Mouse (Mus musculus) midbrain, embryonic 12.5 days (tissue): ENCODE measurements around the gene Zeb2. TPM values are rescaled to one million over a fixed set of nuclear protein-coding genes. Genes with fewer than 3 reads are reported as not detected.
A peak's percentile ranks its signal among the peaks of the same experiment; 100 is the strongest.

Experiments
- ATAC-seq: fragments of 200-750 bp; cut with Nextera tagmentation; 2 replicates; pipeline ENCODE4 v1.8.0; 2017; ENCODE audit warnings: low read depth, moderate TSS enrichment, moderate library complexity; ENCODE audit not compliant: low FRiP score
- H3K27ac ChIP-seq: fragments of 300-500 bp; sonication (generic); replicated peaks from 2 replicates; pipeline ENCODE4 v1.5.1; 2016; ENCODE audit warnings: mild to moderate bottlenecking
- H3K27me3 ChIP-seq: fragments of 300-500 bp; sonication (generic); 2 replicates; pipeline ENCODE4 v1.6.1; 2016; ENCODE audit warnings: mild to moderate bottlenecking
- H3K36me3 ChIP-seq: fragments of 300-500 bp; sonication (generic); 2 replicates; pipeline ENCODE4 v1.6.1; 2016
- H3K4me1 ChIP-seq: fragments of 300-500 bp; sonication (generic); 2 replicates; pipeline ENCODE4 v1.6.1; 2016
- H3K4me2 ChIP-seq: fragments of 300-500 bp; sonication (generic); replicated peaks from 2 replicates; pipeline ENCODE4 v1.6.1; 2016; ENCODE audit warnings: mild to moderate bottlenecking, moderate library complexity
- H3K4me3 ChIP-seq: fragments of 300-500 bp; sonication (generic); 2 replicates; pipeline ENCODE4 v1.5.1; 2016; ENCODE audit warnings: mild to moderate bottlenecking
- H3K9ac ChIP-seq: fragments of 300-500 bp; sonication (generic); replicated peaks from 2 replicates; pipeline ENCODE4 v1.6.1; 2016; ENCODE audit warnings: mild to moderate bottlenecking, moderate library complexity
- H3K9me3 ChIP-seq: fragments of 300-500 bp; sonication (generic); 2 replicates; pipeline ENCODE4 v1.6.1; 2016; ENCODE audit warnings: mild to moderate bottlenecking
- WGBS: fragments of 180-500 bp; shearing (Covaris S2); methylation state at CpG from one replicate; pipeline ENCODE4 v1.1.7; 2016; 5-methylcytosine and 5-hydroxymethylcytosine counted together
- polyA plus RNA-seq: library from polyadenylated mRNA; unstranded; fragments of >200 nt; fragmentation: Nextera tagmentation; extraction: Ambion mirVana; gene quantifications from 2 replicates; pipeline ENCODE4 v1.2.1, GENCODE M21; 2016

Gene Zeb2
- polyA plus RNA-seq, 1 experiment from 2014 or later, result 68.7 TPM

DNA sequence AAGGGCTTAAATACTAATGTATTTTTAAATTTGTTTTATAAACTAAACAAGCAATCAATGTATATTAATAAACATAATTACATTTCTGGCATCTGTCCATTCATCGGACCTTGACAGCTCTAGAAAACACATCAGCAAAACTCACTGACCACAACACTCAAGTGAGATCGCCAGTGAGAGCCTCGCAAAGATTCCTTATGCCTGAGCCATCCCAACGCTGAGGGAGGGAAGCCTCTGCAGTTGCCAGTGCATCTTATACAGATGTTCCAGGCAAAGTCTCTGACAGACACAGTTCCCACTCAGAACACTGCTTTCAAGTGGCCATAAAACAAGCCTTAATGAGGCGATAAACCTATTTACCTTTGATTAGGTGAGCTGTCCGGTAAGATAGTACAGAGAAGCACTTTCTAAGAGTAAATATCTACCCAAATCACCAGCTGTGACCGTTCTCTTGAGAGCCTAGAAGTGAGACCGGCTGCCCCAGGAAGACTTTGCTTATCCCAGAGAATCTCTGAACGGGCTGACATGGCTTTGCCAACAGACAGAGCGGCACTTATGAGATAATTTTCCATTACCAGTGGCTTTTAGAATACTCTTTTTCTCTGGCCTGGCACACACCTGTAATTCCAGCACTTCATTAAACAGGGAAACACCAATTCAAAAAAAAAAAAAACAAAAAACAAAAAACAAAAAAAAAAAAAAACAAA is 60.2 kb downstream of the Zeb2 start:
- 81% methylated on average over 10 of the region's 10 CpGs for WGBS

DNA sequence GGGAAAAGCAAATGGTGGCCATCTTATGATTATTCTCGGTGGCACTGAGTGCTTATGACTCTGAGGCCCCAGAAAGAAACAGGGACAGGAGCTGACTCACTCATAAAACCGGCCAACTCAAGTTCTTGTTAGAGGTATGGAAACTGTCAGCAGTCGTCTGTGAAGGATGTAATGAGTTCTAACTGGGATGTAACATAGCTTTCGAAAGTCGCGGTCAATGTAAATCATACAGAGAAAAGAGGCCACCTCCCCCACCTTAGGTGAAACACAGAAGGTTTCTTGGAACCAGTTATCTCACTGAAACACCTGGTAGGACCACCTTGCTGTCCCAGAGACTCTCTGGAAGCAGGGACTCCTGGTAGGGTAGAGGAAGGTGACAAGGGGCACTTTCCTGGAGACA is 61.3 kb downstream of the Zeb2 start:
- no peak overlapping the region for H3K4me2 ChIP-seq
- no peaks in the 10 kb centered on the region for H3K9me3 ChIP-seq
- no peak overlapping the region for H3K9ac ChIP-seq
- ATAC-seq, result no peak
- H3K4me3 ChIP-seq, result no peak overlapping the region
- peaks cover 41% of the 10 kb centered on the region for H3K4me1 ChIP-seq
- no peaks in the 10 kb centered on the region for H3K36me3 ChIP-seq
- no peaks in the 10 kb centered on the region for H3K27me3 ChIP-seq
- H3K27ac ChIP-seq, result no peak overlapping the region
- 87% methylated on average over 6 of the region's 6 CpGs for WGBS

More for the DNA sequence above, 60.2 kb downstream of the Zeb2 start:
- Histone ChIP-seq H3K4me2 (no peak overlapping the region), H3K4me1 (peaks cover 49% of the 10 kb centered on the region), H3K9ac (no peak overlapping the region), H3K36me3 (no peaks in the 10 kb centered on the region), H3K27me3 (no peaks in the 10 kb centered on the region), H3K4me3 (no peak overlapping the region), H3K9me3 (no peaks in the 10 kb centered on the region), H3K27ac (no peak overlapping the region)
- ATAC-seq, result no peak

DNA sequence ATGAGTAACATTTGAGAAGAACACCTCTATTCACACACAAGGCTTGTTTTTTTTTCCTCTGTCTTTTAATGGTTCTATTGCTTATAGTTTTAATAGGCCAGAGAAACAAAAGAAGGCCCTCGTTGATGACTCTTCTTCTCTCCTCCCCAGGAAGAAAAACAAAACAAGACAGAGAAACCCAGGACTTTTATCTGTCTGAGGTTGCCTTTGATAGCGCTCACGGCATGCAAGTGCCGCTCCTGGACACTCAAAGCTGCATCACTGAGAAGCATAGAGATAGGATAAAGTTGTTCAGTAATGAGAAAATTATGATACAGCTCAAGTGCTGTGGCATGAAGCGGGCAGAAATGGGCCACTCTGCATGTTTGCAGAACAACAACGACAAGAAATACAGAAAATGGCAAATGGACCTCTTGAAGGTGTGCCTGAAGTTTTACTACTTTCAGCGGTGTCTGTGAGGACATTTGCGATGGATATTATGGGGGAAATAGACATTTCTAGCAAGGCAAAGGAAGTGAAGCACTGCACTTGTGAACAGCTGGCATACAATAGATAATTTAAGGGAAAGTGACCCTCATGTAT is 62.1 kb downstream of the Zeb2 start:
- Histone ChIP-seq H3K4me2 (no peak overlapping the region), H3K27ac (no peak overlapping the region), H3K4me3 (no peak overlapping the region), H3K36me3 (no peaks in the 10 kb centered on the region), H3K4me1 (peaks cover 33% of the 10 kb centered on the region), H3K9me3 (no peaks in the 10 kb centered on the region), H3K27me3 (no peaks in the 10 kb centered on the region), H3K9ac (no peak overlapping the region)
- no peak for ATAC-seq
- 79% methylated on average over 8 of the region's 8 CpGs for WGBS

DNA sequence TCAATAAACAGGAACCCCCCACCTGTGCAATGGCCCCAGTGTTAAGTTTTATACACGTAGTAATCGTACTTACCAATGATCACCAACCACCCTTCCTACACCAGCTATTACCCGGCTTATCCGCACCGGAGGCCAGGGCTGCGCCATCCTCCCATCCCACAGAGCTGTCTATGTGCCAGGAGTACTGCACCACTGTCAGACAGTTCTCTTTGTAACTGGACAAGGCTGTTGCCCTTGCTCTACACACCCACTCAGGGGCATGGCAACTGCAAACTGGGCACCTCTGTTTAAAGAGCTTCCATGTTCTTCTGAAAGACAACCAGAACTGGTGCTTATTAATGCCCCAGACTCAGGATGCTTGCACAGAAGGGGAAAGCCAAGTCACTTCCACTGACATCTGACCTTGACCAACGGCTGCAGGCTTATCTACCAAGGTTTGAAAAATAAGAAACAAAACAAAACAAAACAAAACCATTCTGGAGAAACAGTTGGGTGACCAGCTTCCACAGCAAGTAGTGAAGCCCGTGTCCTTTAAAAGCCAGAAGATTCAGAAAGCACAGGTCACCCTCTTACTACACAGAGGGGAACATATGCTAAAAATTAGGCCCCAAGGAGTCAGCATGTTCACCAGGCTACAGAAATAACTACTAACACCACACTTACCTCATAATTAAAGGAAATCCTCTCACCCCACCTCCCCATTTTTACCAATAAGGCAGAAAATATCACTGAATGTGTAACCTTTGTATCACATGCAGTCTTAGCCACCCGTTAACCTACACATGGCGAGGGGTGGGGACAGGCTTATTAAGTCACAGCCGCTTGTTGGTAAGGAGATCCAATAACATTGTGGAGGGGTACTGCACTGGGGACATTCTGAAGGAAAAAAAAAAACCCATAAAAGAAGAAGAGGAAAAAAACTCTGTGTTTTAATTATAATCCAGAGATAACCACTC is 62.8 kb downstream of the Zeb2 start:
- H3K27ac ChIP-seq, result 0 out of 2 replicates have a peak overlapping the region, but pooled peaks have one; percentile 1
- H3K9ac ChIP-seq, result no peak overlapping the region
- WGBS, result 79% methylated on average over 11 of the region's 11 CpGs
- no peak overlapping the region for H3K4me3 ChIP-seq
- no peaks in the 10 kb centered on the region for H3K27me3 ChIP-seq
- H3K4me1 ChIP-seq, result peaks cover 33% of the 10 kb centered on the region
- no peak for ATAC-seq
- H3K36me3 ChIP-seq, result no peaks in the 10 kb centered on the region
- H3K4me2 ChIP-seq, result no peak overlapping the region
- H3K9me3 ChIP-seq, result no peaks in the 10 kb centered on the region

DNA sequence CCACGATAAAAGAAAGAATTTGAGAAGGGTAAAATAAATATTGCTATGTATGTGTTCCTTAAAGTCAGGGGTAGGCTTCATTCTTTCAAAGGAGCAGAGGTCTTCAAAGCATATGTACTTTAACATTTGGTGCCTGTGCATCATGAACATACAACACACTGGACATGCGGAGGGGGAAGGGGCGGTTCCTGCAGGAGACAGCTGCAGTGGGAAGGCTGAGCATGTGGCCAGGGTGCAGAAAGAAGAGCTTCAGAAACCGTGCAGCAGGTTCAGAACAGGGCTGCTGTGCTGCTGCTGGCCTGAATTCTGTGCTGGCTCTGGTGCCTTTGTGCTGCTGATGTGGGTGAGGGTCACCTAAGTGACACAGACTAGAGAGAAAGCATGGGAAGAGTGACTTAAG is 64.6 kb downstream of the Zeb2 start:
- H3K27me3 ChIP-seq, result no peaks in the 10 kb centered on the region
- no peaks in the 10 kb centered on the region for H3K9me3 ChIP-seq
- ATAC-seq, result no peak
- no peak overlapping the region for H3K9ac ChIP-seq
- no peak overlapping the region for H3K4me3 ChIP-seq
- H3K4me2 ChIP-seq, result no peak overlapping the region
- H3K27ac ChIP-seq, result 0 out of 2 replicates have a peak overlapping the region, but pooled peaks have one; percentile 30
- H3K36me3 ChIP-seq, result no peaks in the 10 kb centered on the region
- 80% methylated on average over 4 of the region's 4 CpGs for WGBS
- peaks cover 27% of the 10 kb centered on the region for H3K4me1 ChIP-seq

DNA sequence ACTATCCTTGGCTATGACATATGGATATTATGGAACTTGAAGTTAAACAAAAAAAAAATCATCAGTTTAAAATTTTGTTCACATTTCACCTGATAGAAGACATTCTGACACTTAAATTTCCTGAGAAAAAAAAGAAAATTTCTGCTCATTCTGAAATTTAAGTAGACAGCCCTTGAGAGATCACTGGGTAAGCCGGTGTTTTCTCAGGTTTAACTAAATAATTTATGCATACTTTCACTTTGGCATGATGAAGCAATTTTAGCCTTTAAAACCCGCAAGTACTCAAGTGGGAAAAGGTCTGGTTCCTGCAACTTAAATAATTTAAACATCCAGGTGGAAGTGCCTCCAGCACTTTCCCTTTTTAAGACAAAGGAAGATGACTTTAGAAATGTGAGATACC is 65.9 kb downstream of the Zeb2 start:
- H3K4me1 ChIP-seq, result peaks cover 35% of the 10 kb centered on the region
- no peaks in the 10 kb centered on the region for H3K36me3 ChIP-seq
- no peaks in the 10 kb centered on the region for H3K27me3 ChIP-seq
- no peaks in the 10 kb centered on the region for H3K9me3 ChIP-seq
- whole genome bisulfite sequencing, result 65% methylated on average over 2 of the region's 2 CpGs
- no peak overlapping the region for H3K4me3 ChIP-seq
- no peak overlapping the region for H3K27ac ChIP-seq
- no peak for ATAC-seq
- no peak overlapping the region for H3K9ac ChIP-seq
- H3K4me2 ChIP-seq, result no peak overlapping the region

DNA sequence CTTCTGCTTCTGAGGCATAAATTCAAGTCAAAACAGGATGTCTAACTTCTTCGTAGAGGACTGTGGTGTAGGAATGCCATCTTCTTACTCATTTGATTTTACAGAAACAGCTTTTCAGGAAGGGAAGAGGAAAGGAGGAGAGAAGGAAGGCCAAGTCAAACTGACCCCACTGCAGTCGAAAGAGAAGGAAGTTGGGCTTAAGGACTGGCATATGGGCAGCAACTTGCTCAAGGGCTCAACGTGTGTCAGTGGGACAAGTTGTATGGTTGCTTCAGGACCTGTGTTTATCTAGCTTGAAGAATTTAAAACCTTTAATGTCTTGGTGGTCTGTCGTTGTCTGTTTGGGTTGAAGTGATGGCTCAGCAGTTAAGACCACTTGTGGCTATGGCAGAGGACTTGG is 67.3 kb downstream of the Zeb2 start:
- no peaks in the 10 kb centered on the region for H3K36me3 ChIP-seq
- no peaks in the 10 kb centered on the region for H3K27me3 ChIP-seq
- H3K9ac ChIP-seq, result no peak overlapping the region
- H3K4me3 ChIP-seq, result no peak overlapping the region
- WGBS, result 85% methylated on average over 4 of the region's 4 CpGs
- no peak overlapping the region for H3K4me2 ChIP-seq
- H3K27ac ChIP-seq, result no peak overlapping the region
- peaks cover 35% of the 10 kb centered on the region for H3K4me1 ChIP-seq
- H3K9me3 ChIP-seq, result no peaks in the 10 kb centered on the region
- no peak for ATAC-seq

DNA sequence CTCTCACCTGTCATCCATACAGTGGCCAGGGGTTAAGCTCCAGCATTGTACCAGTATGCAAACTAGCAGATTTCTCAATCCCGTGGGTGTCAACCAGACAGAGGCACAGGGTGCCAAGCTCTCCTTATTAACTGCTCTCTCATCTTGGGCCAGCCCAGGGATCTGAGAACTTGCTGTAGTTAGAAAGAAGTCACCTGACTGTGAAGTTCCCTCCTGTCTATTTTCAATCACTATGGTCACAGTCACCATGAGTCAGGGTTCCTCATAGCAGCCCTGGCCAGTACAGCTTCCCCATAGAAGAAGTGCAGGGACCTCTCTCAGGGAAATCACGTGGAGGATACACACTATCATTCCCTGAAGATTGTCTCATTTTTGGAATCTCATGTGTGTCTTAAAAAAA is 67.9 kb downstream of the Zeb2 start:
- Histone ChIP-seq H3K4me2 (no peak overlapping the region), H3K36me3 (no peaks in the 10 kb centered on the region), H3K9me3 (no peaks in the 10 kb centered on the region), H3K4me1 (peaks cover 40% of the 10 kb centered on the region), H3K4me3 (no peak overlapping the region), H3K27me3 (no peaks in the 10 kb centered on the region), H3K27ac (0 out of 2 replicates have a peak overlapping the region, but pooled peaks have one; percentile 15), H3K9ac (no peak overlapping the region)
- ATAC-seq, result no peak
- 64% methylated on average over 2 of the region's 2 CpGs for WGBS

DNA sequence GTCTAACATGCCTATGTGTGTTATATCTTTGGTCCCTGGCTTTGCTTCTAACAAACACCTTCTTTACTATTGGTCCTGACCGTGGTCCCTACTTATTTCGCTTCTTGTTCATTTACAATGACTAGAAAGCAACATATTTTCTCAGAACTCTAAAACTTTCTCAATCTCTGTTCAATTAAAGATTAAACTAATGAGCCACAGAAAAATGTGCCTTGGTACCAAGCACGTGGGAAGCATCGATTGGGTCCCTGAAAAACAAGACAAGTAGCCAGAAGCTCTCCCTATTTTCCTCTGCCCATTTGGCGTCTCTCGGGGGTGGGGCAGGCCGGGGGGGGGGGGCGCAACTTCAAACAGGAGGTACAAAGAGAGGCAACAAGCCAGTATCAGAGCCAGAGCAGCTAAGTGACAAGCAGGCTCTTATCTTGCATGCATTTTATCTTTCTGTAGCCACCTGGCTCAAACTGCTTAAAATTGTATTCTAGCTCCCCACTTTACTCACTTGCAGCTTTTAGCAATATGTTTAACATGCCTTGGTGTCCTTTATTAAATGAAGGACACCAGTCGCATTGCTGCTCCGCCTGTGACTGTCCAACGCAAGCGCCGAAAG is 76.4 kb downstream of the Zeb2 start:
- no peak overlapping the region for H3K4me2 ChIP-seq
- no peak overlapping the region for H3K9ac ChIP-seq
- H3K36me3 ChIP-seq, result no peaks in the 10 kb centered on the region
- H3K27me3 ChIP-seq, result no peaks in the 10 kb centered on the region
- no peak overlapping the region for H3K27ac ChIP-seq
- H3K4me1 ChIP-seq, result peaks cover 50% of the 10 kb centered on the region
- no peak overlapping the region for H3K4me3 ChIP-seq
- no peaks in the 10 kb centered on the region for H3K9me3 ChIP-seq
- no peak for ATAC-seq
- WGBS, result 75% methylated on average over 13 of the region's 13 CpGs

DNA sequence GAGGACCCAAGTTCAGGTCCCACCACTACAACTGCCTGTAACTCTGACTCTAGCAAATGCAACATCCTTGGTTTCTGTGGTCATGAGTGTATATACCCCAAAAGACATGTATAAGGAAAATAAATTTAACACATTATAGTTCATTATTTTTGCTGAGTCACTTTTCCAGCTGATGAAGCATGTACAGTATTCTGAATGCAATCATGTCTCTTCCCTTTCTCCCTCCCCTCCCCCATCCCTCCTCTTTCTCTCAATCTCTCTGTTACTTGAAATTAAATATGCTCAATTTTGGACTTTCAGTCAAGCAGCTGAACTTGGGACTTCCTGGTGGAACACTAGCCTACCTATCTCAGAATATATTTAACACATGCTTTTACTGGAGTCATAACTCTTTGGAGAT is 77.7 kb downstream of the Zeb2 start:
- Histone ChIP-seq H3K4me2 (no peak overlapping the region), H3K4me1 (peaks cover 42% of the 10 kb centered on the region), H3K27me3 (no peaks in the 10 kb centered on the region), H3K4me3 (no peak overlapping the region), H3K9ac (no peak overlapping the region), H3K9me3 (no peaks in the 10 kb centered on the region), H3K27ac (no peak overlapping the region), H3K36me3 (no peaks in the 10 kb centered on the region)
- ATAC-seq, result no peak

DNA sequence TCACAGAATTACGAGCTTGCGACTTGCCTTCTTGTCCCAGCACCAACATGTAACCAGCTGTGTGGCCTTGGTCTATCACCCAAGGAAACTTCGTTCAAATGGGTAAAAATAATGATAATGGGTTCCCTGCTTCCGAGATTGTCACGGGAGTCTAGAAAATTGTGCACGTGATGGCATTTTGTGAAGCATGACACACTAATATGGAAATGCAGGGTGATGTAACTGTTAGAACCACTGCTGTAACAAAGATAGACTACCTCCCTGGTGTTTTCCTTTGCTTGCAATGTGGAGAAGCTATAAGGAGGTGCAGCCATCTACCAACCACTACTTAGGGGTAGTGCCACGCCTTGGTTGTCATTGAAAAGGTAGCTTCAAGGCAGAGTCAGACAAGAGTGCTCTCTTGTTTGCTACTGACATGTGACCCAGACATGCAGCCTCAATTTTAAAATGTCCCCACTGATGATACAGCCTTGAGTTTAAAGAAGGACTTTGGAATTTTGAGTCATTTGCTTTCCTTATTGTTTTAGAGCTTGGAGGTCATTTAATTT is 89.0 kb downstream of the Zeb2 start:
- H3K36me3 ChIP-seq, result no peaks in the 10 kb centered on the region
- ATAC-seq, result no peak
- WGBS, result 78% methylated on average over 7 of the region's 7 CpGs
- H3K4me2 ChIP-seq, result no peak overlapping the region
- H3K4me3 ChIP-seq, result no peak overlapping the region
- H3K9me3 ChIP-seq, result no peaks in the 10 kb centered on the region
- no peaks in the 10 kb centered on the region for H3K27me3 ChIP-seq
- peaks cover 51% of the 10 kb centered on the region for H3K4me1 ChIP-seq
- H3K27ac ChIP-seq, result no peak overlapping the region
- H3K9ac ChIP-seq, result no peak overlapping the region
